ENCODE assay signal across 20 mouse cellular contexts in the genomic region with DNA sequence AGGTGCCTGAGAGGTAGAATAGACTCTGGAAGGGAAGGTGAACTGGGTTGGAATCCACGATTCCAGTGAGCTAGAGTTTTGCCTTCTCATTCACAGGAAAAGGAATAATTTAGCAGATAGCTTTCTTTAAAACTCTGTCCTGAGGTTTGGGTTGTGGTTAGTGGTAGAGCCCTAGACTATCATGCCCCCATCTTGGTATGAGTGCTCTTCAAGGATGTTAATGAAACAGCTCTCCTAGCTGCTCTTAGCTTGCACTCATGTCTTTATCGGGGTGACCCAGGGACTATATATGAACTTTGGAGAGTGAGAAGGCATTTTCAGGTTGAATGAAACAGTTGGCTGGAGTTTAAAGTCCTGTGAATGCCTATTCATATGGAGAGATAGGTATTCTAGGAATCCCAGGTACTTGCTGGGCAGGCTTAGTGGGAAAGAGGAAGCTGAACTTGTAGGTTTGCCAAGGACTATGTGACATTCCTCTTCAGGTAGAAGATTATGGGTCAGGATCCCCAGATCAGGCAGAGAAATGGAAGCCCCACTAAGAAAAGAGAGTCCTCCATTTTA. TPM values are rescaled to one million over a fixed set of nuclear protein-coding genes. Genes with fewer than 3 reads are reported as not detected.
"Had no signal": no experiment of that assay in that cellular context is flagged by ENCODE, and none has a peak within 500 bp of the region (broad histone marks: within the 10 kb centered on the region; RNA-seq: fewer than 3 reads in every experiment).

No protein-coding gene starts in this region.

- DNase-seq: kidney, adult 8-10 months; kidney, postnatal 10 days; kidney, postnatal 36 days; layer of hippocampus, postnatal 36 days; liver, embryonic 13.5 days; lung, adult 2 months; lung, postnatal 10 days; lung, postnatal 36 days; right cerebral cortex, postnatal 25 days; spleen, adult 18-20 months; thymus, postnatal 36 days had no signal

- H3K4me2 ChIP-seq: kidney, embryonic 15.5 days; liver, embryonic 13.5 days; midbrain, embryonic 11.5 days; midbrain, embryonic 15.5 days; neural tube, embryonic 12.5 days; neural tube, embryonic 15.5 days; stomach, embryonic 15.5 days had no signal

- H3K27ac ChIP-seq: kidney, embryonic 15.5 days; left cerebral cortex, adult 2 months; liver, embryonic 13.5 days; midbrain, embryonic 15.5 days; neural tube, embryonic 12.5 days; neural tube, embryonic 15.5 days; stomach, embryonic 15.5 days had no signal

- H3K36me3 ChIP-seq: kidney, embryonic 15.5 days; liver, embryonic 13.5 days; midbrain, embryonic 15.5 days; neural tube, embryonic 12.5 days; neural tube, embryonic 15.5 days; stomach, embryonic 15.5 days had no signal

- H3K4me1 ChIP-seq: kidney, embryonic 15.5 days; liver, embryonic 13.5 days; stomach, embryonic 15.5 days had no signal

- ATAC-seq: midbrain, embryonic 15.5 days had no signal

- H3K9me3 ChIP-seq: kidney, embryonic 15.5 days; liver, embryonic 13.5 days; midbrain, embryonic 15.5 days; neural tube, embryonic 12.5 days; neural tube, embryonic 15.5 days; stomach, embryonic 15.5 days had no signal

- H3K4me3 ChIP-seq: kidney, embryonic 15.5 days; left cerebral cortex, adult 2 months; liver, embryonic 13.5 days; midbrain, embryonic 15.5 days; neural tube, embryonic 12.5 days; neural tube, embryonic 15.5 days; stomach, embryonic 15.5 days had no signal

- H3K27me3 ChIP-seq: kidney, embryonic 15.5 days; midbrain, embryonic 15.5 days; neural tube, embryonic 12.5 days; neural tube, embryonic 15.5 days; stomach, embryonic 15.5 days had no signal

- H3K9ac ChIP-seq: kidney, embryonic 15.5 days; liver, embryonic 13.5 days; midbrain, embryonic 15.5 days; neural tube, embryonic 12.5 days; neural tube, embryonic 15.5 days; stomach, embryonic 15.5 days had no signal

RNA-seq across cellular contexts. Expression of gene Myh7, which starts 53.6 kb away (rescaled TPM):
- total RNA-seq: megakaryocyte-erythroid progenitor cell, adult 5-6 weeks had no signal
- polyA plus RNA-seq: liver, adult 2 months had no signal
